Mouse (Mus musculus): ENCODE results near the gene Ephb3. TPM values are rescaled to one million over a fixed set of nuclear protein-coding genes. Genes with fewer than 3 reads are reported as not detected.

The Ephb3 gene
- polyA plus RNA-seq, 1 experiment from 2014 or later: 24.0 TPM

- Histone ChIP-seq H3K27me3 (replicated peaks) (no peaks in the 10 kb centered on the region), H3K9me3 (replicated peaks) (no peaks in the 10 kb centered on the region), H3K4me3 (peak overlapping the region; percentile 74), H3K4me2 (peak overlapping the region; percentile 82), H3K27ac (ENCODE audit: poor library complexity, severe bottlenecking) (no peak overlapping the region), H3K36me3 (peaks cover 7% of the 10 kb centered on the region; the same call in 1 of the 2 replicates), H3K9ac (peak overlapping the region; percentile 96; the same call in 1 of the 2 replicates), H3K4me1 (replicated peaks) (peaks cover 71% of the 10 kb centered on the region)
- 67% methylated on average over 4 of the region's 4 CpGs for WGBS
- ATAC-seq (ENCODE audit: insufficient number of reproducible peaks, low FRiP score): no peak
These were observed 3.5 kb downstream of the Ephb3 start for GRCm38 (mm10) chr16:21208001-21208565.

DNA sequence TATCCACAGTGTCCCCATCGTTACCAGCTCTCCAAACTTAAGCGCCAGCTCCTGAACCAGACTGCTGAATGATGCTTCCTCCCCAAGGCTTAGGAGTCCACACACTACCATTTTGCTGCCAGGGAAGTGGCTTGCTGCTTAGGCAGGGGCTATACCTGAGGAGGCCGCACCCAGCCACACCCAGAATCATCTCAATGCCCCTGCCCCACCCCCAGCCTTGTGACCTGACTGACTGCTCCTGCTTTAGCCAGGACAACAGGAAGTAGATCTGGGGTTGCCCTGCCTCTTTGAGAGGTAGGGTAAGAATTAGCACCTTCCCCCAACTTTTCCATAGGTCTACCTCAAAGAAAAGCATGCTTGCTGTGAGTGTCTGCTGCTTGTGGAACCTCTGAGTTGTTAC is 4.7 kb downstream of the Ephb3 start:
- WGBS: 80% methylated on average over 3 of the region's 3 CpGs
- Histone ChIP-seq H3K27ac (ENCODE audit: poor library complexity, severe bottlenecking) (no peak overlapping the region), H3K36me3 (peaks cover 11% of the 10 kb centered on the region), H3K27me3 (replicated peaks) (no peaks in the 10 kb centered on the region), H3K9me3 (replicated peaks) (no peaks in the 10 kb centered on the region), H3K9ac (no peak overlapping the region), H3K4me2 (0 out of 2 replicates have a peak overlapping the region, but pooled peaks have one; percentile 1), H3K4me1 (replicated peaks) (peaks cover 79% of the 10 kb centered on the region), H3K4me3 (no peak overlapping the region)
- ATAC-seq (ENCODE audit: insufficient number of reproducible peaks, low FRiP score): no peak

GRCm38 (mm10) chr16:21210204-21210603 is 5.6 kb downstream of the Ephb3 start:
- H3K9me3 ChIP-seq (replicated peaks): no peaks in the 10 kb centered on the region
- H3K27ac ChIP-seq (ENCODE audit: poor library complexity, severe bottlenecking): peak overlapping the region; percentile 82
- peak overlapping the region; percentile 70 for H3K9ac ChIP-seq
- no peak for ATAC-seq (ENCODE audit: insufficient number of reproducible peaks, low FRiP score)
- H3K4me2 ChIP-seq: peak overlapping the region; percentile 70
- peaks cover 17% of the 10 kb centered on the region for H3K36me3 ChIP-seq
- peak overlapping the region; percentile 49 for H3K4me3 ChIP-seq
- peaks cover 88% of the 10 kb centered on the region for H3K4me1 ChIP-seq (replicated peaks)
- no peaks in the 10 kb centered on the region for H3K27me3 ChIP-seq (replicated peaks)
- WGBS: 4% methylated on average over 5 of the region's 5 CpGs

DNA sequence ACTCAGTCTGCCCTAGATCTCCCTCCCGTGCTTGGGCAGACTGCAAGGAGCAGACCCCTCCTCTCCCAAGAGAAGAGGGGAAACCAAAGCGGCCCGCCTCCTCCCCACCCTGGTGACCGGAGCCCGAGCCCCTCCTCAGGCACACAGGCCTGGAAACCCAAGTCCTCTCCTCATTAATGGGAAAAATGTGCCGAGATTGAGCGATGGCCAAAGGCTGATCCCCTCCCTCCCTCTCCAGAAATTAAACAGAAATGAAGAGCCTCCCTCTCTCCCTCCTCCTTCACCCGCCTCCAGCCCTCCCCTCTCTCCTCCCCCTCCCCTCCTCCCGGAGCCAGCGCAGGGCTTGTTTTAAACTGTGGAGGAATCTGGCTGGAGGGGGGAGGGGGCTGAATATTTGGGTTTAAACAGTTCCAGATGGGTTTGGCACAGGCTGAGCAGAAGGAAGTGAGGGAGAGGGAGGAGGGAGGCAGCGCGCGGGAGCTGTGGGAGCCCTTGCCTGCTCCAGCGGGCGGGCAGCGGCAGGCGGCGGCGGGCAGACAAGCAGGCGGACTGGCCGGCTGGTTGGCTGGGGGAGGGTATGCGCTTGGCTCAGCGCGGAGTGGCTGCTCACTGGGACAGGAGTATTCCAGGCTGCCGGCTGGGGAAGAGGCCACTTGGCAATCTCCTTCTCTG is 6.2 kb downstream of the Ephb3 start:
- Histone ChIP-seq H3K9me3 (replicated peaks) (no peaks in the 10 kb centered on the region), H3K4me2 (peak overlapping the region; percentile 70), H3K4me1 (replicated peaks) (peaks cover 94% of the 10 kb centered on the region), H3K27me3 (replicated peaks) (no peaks in the 10 kb centered on the region), H3K27ac (ENCODE audit: poor library complexity, severe bottlenecking) (peak overlapping the region; percentile 82), H3K4me3 (peak overlapping the region; percentile 49), H3K9ac (peak overlapping the region; percentile 70), H3K36me3 (peaks cover 19% of the 10 kb centered on the region)
- WGBS: under 1% methylated on average over 25 of the region's 25 CpGs
- ATAC-seq (ENCODE audit: insufficient number of reproducible peaks, low FRiP score): peak; percentile 74

DNA sequence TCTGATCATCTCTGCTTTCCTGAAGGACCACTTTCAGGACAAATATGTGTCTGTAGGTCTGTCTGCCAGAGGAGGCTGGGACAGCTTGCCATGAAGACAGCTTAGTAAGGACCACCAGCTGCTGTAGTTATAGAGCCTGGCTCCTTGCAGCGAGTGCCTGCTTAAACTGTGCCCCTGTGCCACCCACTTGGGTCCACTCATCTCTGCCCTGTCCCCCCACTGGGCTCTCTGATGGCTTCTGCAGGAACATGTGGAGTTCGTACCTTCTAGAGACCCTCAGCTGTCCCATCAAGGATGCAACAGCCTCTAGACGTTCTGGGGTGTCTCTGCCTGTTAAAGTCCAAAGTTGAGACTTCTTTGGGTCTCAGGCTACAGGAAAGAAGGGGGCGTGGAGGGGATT is 6.9 kb downstream of the Ephb3 start:
- Histone ChIP-seq H3K9me3 (replicated peaks) (no peaks in the 10 kb centered on the region), H3K9ac (peak overlapping the region; percentile 70), H3K4me1 (replicated peaks) (peaks cover 94% of the 10 kb centered on the region), H3K27me3 (replicated peaks) (no peaks in the 10 kb centered on the region), H3K27ac (ENCODE audit: poor library complexity, severe bottlenecking) (peak overlapping the region; percentile 82), H3K4me3 (peak overlapping the region; percentile 49), H3K4me2 (peak overlapping the region; percentile 70), H3K36me3 (peaks cover 19% of the 10 kb centered on the region)
- no peak for ATAC-seq (ENCODE audit: insufficient number of reproducible peaks, low FRiP score)
- 45% methylated on average over 4 of the region's 4 CpGs for whole genome bisulfite sequencing

- Histone ChIP-seq H3K36me3 (peaks cover 26% of the 10 kb centered on the region), H3K4me1 (replicated peaks) (peaks cover 94% of the 10 kb centered on the region), H3K9me3 (replicated peaks) (no peaks in the 10 kb centered on the region), H3K4me2 (no peak overlapping the region), H3K27me3 (replicated peaks) (no peaks in the 10 kb centered on the region), H3K27ac (ENCODE audit: poor library complexity, severe bottlenecking) (no peak overlapping the region), H3K9ac (peak overlapping the region; percentile 70; the same call in 1 of the 2 replicates), H3K4me3 (no peak overlapping the region)
- no peak for ATAC-seq (ENCODE audit: insufficient number of reproducible peaks, low FRiP score)
- WGBS: 58% methylated on average over 1 of the region's 1 CpGs
These were observed 7.8 kb downstream of the Ephb3 start for GRCm38 (mm10) chr16:21212369-21212768.

GRCm38 (mm10) chr16:21213939-21214338 is 9.4 kb downstream of the Ephb3 start:
- no peaks in the 10 kb centered on the region for H3K27me3 ChIP-seq (replicated peaks)
- H3K9ac ChIP-seq: no peak overlapping the region
- ATAC-seq (ENCODE audit: insufficient number of reproducible peaks, low FRiP score): no peak
- no peaks in the 10 kb centered on the region for H3K9me3 ChIP-seq (replicated peaks)
- H3K4me1 ChIP-seq (replicated peaks): peaks cover 81% of the 10 kb centered on the region
- no peak overlapping the region; the same call in 1 of the 2 replicates for H3K27ac ChIP-seq (ENCODE audit: poor library complexity, severe bottlenecking)
- H3K36me3 ChIP-seq: peaks cover 38% of the 10 kb centered on the region
- H3K4me3 ChIP-seq: no peak overlapping the region
- 84% methylated on average over 7 of the region's 7 CpGs for WGBS
- H3K4me2 ChIP-seq: no peak overlapping the region

GRCm38 (mm10) chr16:21214803-21215202 is 10.2 kb downstream of the Ephb3 start:
- peak; percentile 18; the same call in 1 of the 2 replicates for ATAC-seq (ENCODE audit: insufficient number of reproducible peaks, low FRiP score)
- no peak overlapping the region for H3K4me3 ChIP-seq
- H3K4me2 ChIP-seq: peak overlapping the region; percentile 47
- peak overlapping the region; percentile 29; the same call in 1 of the 2 replicates for H3K9ac ChIP-seq
- peak overlapping the region; percentile 87 for H3K27ac ChIP-seq (ENCODE audit: poor library complexity, severe bottlenecking)
- peaks cover 47% of the 10 kb centered on the region for H3K36me3 ChIP-seq
- peaks cover 80% of the 10 kb centered on the region for H3K4me1 ChIP-seq (replicated peaks)
- H3K27me3 ChIP-seq (replicated peaks): no peaks in the 10 kb centered on the region
- 29% methylated on average over 17 of the region's 17 CpGs for WGBS
- no peaks in the 10 kb centered on the region for H3K9me3 ChIP-seq (replicated peaks)

DNA sequence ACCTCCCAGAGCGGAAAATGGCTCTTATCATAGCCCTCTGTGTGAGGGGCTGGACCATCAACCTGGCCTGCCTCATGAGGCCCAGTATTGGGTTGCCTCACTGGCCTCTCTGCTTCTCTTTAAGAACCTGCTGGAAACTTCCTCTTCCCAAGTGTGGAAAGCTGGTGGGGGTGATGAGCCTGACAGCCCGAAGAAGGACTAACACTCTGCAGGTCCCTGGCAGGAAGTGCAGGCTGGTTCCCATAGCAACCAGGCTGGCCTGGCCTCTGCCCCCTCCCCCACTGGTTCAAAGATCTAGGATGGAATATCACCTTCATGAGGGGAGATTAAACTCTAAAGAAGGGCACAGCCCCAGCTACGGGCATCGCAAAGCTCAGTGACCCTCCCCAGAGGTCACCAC is 11.5 kb downstream of the Ephb3 start:
- Histone ChIP-seq H3K4me3 (no peak overlapping the region), H3K9me3 (replicated peaks) (no peaks in the 10 kb centered on the region), H3K4me2 (peak overlapping the region; percentile 47), H3K4me1 (replicated peaks) (peaks cover 73% of the 10 kb centered on the region), H3K9ac (no peak overlapping the region), H3K27ac (ENCODE audit: poor library complexity, severe bottlenecking) (peak overlapping the region; percentile 87), H3K36me3 (peaks cover 59% of the 10 kb centered on the region), H3K27me3 (replicated peaks) (no peaks in the 10 kb centered on the region)
- peak; percentile 71 for ATAC-seq (ENCODE audit: insufficient number of reproducible peaks, low FRiP score)
- WGBS: 5% methylated on average over 4 of the region's 4 CpGs

GRCm38 (mm10) chr16:21217233-21217632 is 12.7 kb downstream of the Ephb3 start:
- Histone ChIP-seq H3K4me3 (no peak overlapping the region), H3K27ac (ENCODE audit: poor library complexity, severe bottlenecking) (no peak overlapping the region), H3K4me2 (no peak overlapping the region), H3K36me3 (peaks cover 71% of the 10 kb centered on the region), H3K9me3 (replicated peaks) (no peaks in the 10 kb centered on the region), H3K9ac (peak overlapping the region; percentile 43; the same call in 1 of the 2 replicates), H3K4me1 (replicated peaks) (peaks cover 61% of the 10 kb centered on the region), H3K27me3 (replicated peaks) (no peaks in the 10 kb centered on the region)
- 61% methylated on average over 14 of the region's 14 CpGs for WGBS
- no peak for ATAC-seq (ENCODE audit: insufficient number of reproducible peaks, low FRiP score)

- no peak overlapping the region for H3K27ac ChIP-seq (ENCODE audit: poor library complexity, severe bottlenecking)
- peaks cover 64% of the 10 kb centered on the region for H3K4me1 ChIP-seq (replicated peaks)
- H3K36me3 ChIP-seq: peaks cover 80% of the 10 kb centered on the region
- H3K9ac ChIP-seq: no peak overlapping the region
- no peak overlapping the region for H3K4me3 ChIP-seq
- no peaks in the 10 kb centered on the region for H3K9me3 ChIP-seq (replicated peaks)
- H3K4me2 ChIP-seq: no peak overlapping the region
- no peaks in the 10 kb centered on the region for H3K27me3 ChIP-seq (replicated peaks)
- ATAC-seq (ENCODE audit: insufficient number of reproducible peaks, low FRiP score): no peak
- WGBS: 60% methylated on average over 4 of the region's 4 CpGs
These were observed 15.1 kb downstream of the Ephb3 start for GRCm38 (mm10) chr16:21219656-21220055.
